Comparison of ENCODE assay signal across 8 mouse cellular contexts in genomic region chr12:26903073-26903893, GRCm38 (mm10).
DNase-seq lines count a peak whose midpoint lies in the region; ATAC-seq and TF ChIP-seq lines count a peak whose summit lies in the region.

No protein-coding gene starts in this region.

- TF ChIP-seq CTCF in hindbrain, postnatal 0 days (IDR thresholded peaks at IDR 0.05; ENCODE audit: low read depth): no peak

- DNase-seq in cerebellum, postnatal 36 days: peak; percentile 7 to 10
- DNase-seq in cerebellum, adult 9-11 months: no peak
- DNase-seq in embryonic facial prominence, embryonic 10.5 days (ENCODE audit: low spot score): peak; percentile 40
- DNase-seq in hindbrain, postnatal 0 days (ENCODE audit: low spot score): peak; percentile 78
- DNase-seq in left cerebral cortex, postnatal 14 days (ENCODE audit: low spot score in 2 of 2): peak; percentile 39 to 62
- peak; percentile 56 for DNase-seq in retina, postnatal 1 day
- DNase-seq in urinary bladder, postnatal 14 days (ENCODE audit: low spot score): no peak

- H3K36me3 ChIP-seq in embryonic facial prominence, embryonic 10.5 days (replicated peaks): no peaks in the 10 kb centered on the region
- H3K36me3 ChIP-seq in hindbrain, postnatal 0 days (ENCODE audit: insufficient read depth, low read length): no peaks in the 10 kb centered on the region

- H3K27ac ChIP-seq in embryonic facial prominence, embryonic 10.5 days (replicated peaks): peak overlapping the region; percentile 40; the same call in 1 of the 2 replicates
- peak overlapping the region; percentile 74 for H3K27ac ChIP-seq in hindbrain, postnatal 0 days

- H3K4me1 ChIP-seq in embryonic facial prominence, embryonic 10.5 days: peaks cover 17% of the 10 kb centered on the region
- H3K4me1 ChIP-seq in hindbrain, postnatal 0 days (ENCODE audit: insufficient read depth, low read length): peaks cover 11% of the 10 kb centered on the region

- 33% methylated on average over 23 of the region's 23 CpGs for WGBS in embryonic facial prominence, embryonic 10.5 days
- 8% methylated on average over 23 of the region's 23 CpGs for WGBS in hindbrain, postnatal 0 days

- ATAC-seq in hindbrain, postnatal 0 days: peak; percentile 93
- ATAC-seq in monocyte, adult 5-6 weeks (replicated peaks; ENCODE audit: insufficient number of reproducible peaks, low FRiP score, low TSS enrichment, poor library complexity, severe bottlenecking): no peak

- H3K4me3 ChIP-seq in embryonic facial prominence, embryonic 10.5 days: peak overlapping the region; percentile 46
- H3K4me3 ChIP-seq in hindbrain, postnatal 0 days (ENCODE audit: low read length): peak overlapping the region; percentile 32

- intact Hi-C loops in left cerebral cortex, postnatal 14 days (cut with DNase I): no loop called here

- H3K27me3 ChIP-seq in embryonic facial prominence, embryonic 10.5 days (replicated peaks; ENCODE audit: low read depth, poor library complexity, severe bottlenecking): peaks cover 8% of the 10 kb centered on the region; the same call in 1 of the 2 replicates
- H3K27me3 ChIP-seq in hindbrain, postnatal 0 days (ENCODE audit: insufficient read depth, low read length): no peaks in the 10 kb centered on the region

- H3K4me2 ChIP-seq in hindbrain, postnatal 0 days (ENCODE audit: low read depth, low read length): peak overlapping the region; percentile 68

- peak overlapping the region; percentile 48 for H3K9ac ChIP-seq in hindbrain, postnatal 0 days (replicated peaks; ENCODE audit: low read length)

- no peaks in the 10 kb centered on the region for H3K9me3 ChIP-seq in embryonic facial prominence, embryonic 10.5 days
- no peaks in the 10 kb centered on the region for H3K9me3 ChIP-seq in hindbrain, postnatal 0 days (ENCODE audit: low read length)

Comparison
In these comparisons a context has a peak if more than half of its experiments do, and no peak if none do; other contexts are left out.
1. DNase-seq: peak in cerebellum, postnatal 36 days (2 of 2), embryonic facial prominence, embryonic 10.5 days (single experiment), hindbrain, postnatal 0 days (single experiment), left cerebral cortex, postnatal 14 days (2 of 2) and retina, postnatal 1 day (single experiment); none in cerebellum, adult 9-11 months (single experiment) and urinary bladder, postnatal 14 days (single experiment).